Mouse (Mus musculus) CH12.LX (cell line): ENCODE measurements around the gene Ctss.

ENCODE experiments used
- CTCF ChIP-seq, 2 experiments: IDR thresholded peaks in 1 of 2; conservative IDR thresholded peaks in 1 of 2; 2 replicates each; pipeline ENCODE4 v1.5.1; 2011 to 2012; ENCODE audit warnings: low read depth in 2 of 2, low read length in 2 of 2, improper control_type of control experiment in 1 of 2, inconsistent platforms in 1 of 2, mild to moderate bottlenecking in 1 of 2, moderate library complexity in 1 of 2
- EP300 ChIP-seq: IDR thresholded peaks from 2 replicates; pipeline ENCODE4 v1.6.1; 2011; ENCODE audit warnings: low read length, improper control_type of control experiment
- HCFC1 ChIP-seq: IDR thresholded peaks from 2 replicates; pipeline ENCODE4 v1.6.1; 2012; ENCODE audit warnings: low read depth, mild to moderate bottlenecking, inconsistent platforms, low read length, improper control_type of control experiment
- JUND ChIP-seq: conservative IDR thresholded peaks from 2 replicates; pipeline ENCODE4 v1.6.1; 2011; ENCODE audit warnings: low read depth, low read length, improper control_type of control experiment
- KAT2A ChIP-seq: IDR thresholded peaks from 2 replicates; pipeline ENCODE4 v1.6.1; 2012; ENCODE audit warnings: low read length, improper control_type of control experiment, inconsistent platforms; ENCODE audit not compliant: insufficient replicate concordance
- MAX ChIP-seq: IDR thresholded peaks from 2 replicates; pipeline ENCODE4 v1.6.1; 2011; ENCODE audit warnings: low read length, improper control_type of control experiment
- PAX5 ChIP-seq: IDR thresholded peaks from 2 replicates; pipeline ENCODE4 v1.6.1; 2012; ENCODE audit warnings: low read length, inconsistent platforms, mixed read lengths
- POLR2A ChIP-seq: IDR thresholded peaks from 2 replicates; pipeline ENCODE4 v1.6.1; 2011; ENCODE audit warnings: low read depth, mild to moderate bottlenecking, improper control_type of control experiment, low read length
- SIN3A ChIP-seq: IDR thresholded peaks from 2 replicates; pipeline ENCODE4 v1.6.1; 2012; ENCODE audit warnings: low read length, improper control_type of control experiment, inconsistent platforms
- TCF12 ChIP-seq: IDR thresholded peaks from 2 replicates; pipeline ENCODE4 v1.6.1; 2014; ENCODE audit warnings: low read depth, mild to moderate bottlenecking, inconsistent platforms, low read length, improper control_type of control experiment
- ZKSCAN1 ChIP-seq: IDR thresholded peaks from 2 replicates; pipeline ENCODE4 v1.6.1; 2012; ENCODE audit warnings: low read depth, inconsistent platforms, low read length, improper control_type of control experiment, borderline replicate concordance
- ZNF384 ChIP-seq: IDR thresholded peaks from 2 replicates; pipeline ENCODE4 v1.6.1; 2012; ENCODE audit warnings: low read depth, low read length, improper control_type of control experiment, inconsistent platforms

DNA sequence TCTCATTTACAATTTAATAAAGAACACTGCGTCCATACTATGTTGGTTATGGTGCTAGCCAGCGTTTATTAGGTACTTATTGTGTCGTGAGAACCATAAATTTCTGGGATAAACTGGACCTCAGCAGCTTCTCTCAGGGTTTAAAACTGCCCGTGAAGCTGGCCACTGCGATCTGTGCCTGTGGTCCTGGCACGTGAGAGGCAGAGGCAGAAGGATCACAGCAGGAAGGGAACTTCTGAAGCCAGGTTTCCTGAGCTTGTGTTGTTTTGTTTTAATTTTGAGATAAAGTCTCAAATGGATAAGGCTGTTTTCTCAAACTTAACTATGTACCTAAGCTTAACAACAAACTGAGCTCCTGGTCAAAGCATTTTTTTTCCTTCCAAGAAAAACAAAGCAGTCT lies 17.2 kb upstream of the Ctss start:
- TF ChIP-seq CTCF (conservative IDR thresholded peaks at IDR 0.05 in 1 of 2, IDR thresholded peaks at IDR 0.05 in 1 of 2; ENCODE audit: low read depth in 2 of 2, low read length in 2 of 2) (no peak), EP300 (no peak), POLR2A (no peak), ZNF384 (no peak), HCFC1 (no peak), ZKSCAN1 (no peak), SIN3A (no peak), TCF12 (no peak), MAX (no peak), KAT2A (no peak), JUND (no peak), PAX5 (no peak)
